Mouse (Mus musculus) liver, postnatal 0 days (tissue): ENCODE data around the gene Cdkn3.

Source experiments
- CTCF ChIP-seq: sonication (generic); IDR thresholded peaks from 2 replicates; pipeline ENCODE4 v1.5.1; 2016; ENCODE audit warnings: antibody characterized with exemption, low read depth
- EP300 ChIP-seq: IDR thresholded peaks from 2 replicates; pipeline ENCODE4 v1.6.1; 2016; ENCODE audit warnings: antibody characterized with exemption, low read depth, mild to moderate bottlenecking

DNA sequence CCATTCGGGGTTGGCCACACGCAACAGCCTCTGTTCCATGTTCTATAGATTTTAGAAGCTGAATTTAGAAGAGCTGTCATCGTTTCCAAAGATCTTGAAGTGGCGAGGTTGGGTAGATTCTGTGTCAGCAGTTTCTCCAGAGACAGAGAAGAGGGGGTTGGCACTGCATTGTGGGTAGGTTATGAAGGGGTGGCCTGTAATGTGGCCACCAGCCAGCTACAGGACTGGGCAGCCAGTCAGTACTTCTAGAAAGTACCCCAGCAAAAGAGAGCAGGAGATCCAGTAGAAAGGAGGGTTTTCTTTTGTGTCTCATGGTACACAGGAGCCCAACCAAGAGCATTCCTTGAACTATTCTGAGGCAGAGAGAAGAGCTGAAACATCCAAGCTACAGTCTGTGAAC, 24.0 kb upstream of the Cdkn3 start:
- TF ChIP-seq EP300 (no peak), CTCF (no peak)
